Mouse (Mus musculus) ES-E14 (cell line): Measurements from ENCODE around the gene Ppard. TPM values are rescaled to one million over a fixed set of nuclear protein-coding genes. Genes with fewer than 3 reads are reported as not detected.
A peak's percentile ranks its signal among the peaks of the same experiment; 100 is the strongest.

Experiments
- DNase-seq: peaks from one replicate; pipeline ENCODE4 v3.0.0-alpha.2; 2013; ENCODE audit warnings: low read depth, low spot score
- H3K27ac ChIP-seq: 2 replicates; pipeline ENCODE4 v1.5.1; 2012; ENCODE audit warnings: low read depth, mild to moderate bottlenecking, low read length, moderate library complexity, mixed read lengths; ENCODE audit not compliant: poor library complexity, insufficient read depth, severe bottlenecking
- H3K36me3 ChIP-seq: 2 replicates; pipeline ENCODE4 v1.6.1; 2012; ENCODE audit warnings: mild to moderate bottlenecking, low read length, moderate library complexity, mixed read lengths; ENCODE audit not compliant: control insufficient read depth, poor library complexity, insufficient read depth, severe bottlenecking
- H3K4me1 ChIP-seq, 2 experiments: fragments of 150-350 bp in 1 of 2; sonication (generic) in 1 of 2; 2 replicates each; pipeline ENCODE4 v1.6.1; 2012; ENCODE audit warnings: low read length in 2 of 2, mild to moderate bottlenecking in 1 of 2, mixed read lengths in 1 of 2; ENCODE audit not compliant: control insufficient read depth in 2 of 2, insufficient read depth in 2 of 2, poor library complexity in 1 of 2
- H3K4me3 ChIP-seq, 2 experiments: fragments of 150-350 bp in 1 of 2; sonication (generic) in 1 of 2; 2 replicates each; pipeline ENCODE4 v1.5.1; 2012; ENCODE audit warnings: low read length in 2 of 2, low read depth in 1 of 2, mild to moderate bottlenecking in 1 of 2, mixed read lengths in 1 of 2; ENCODE audit not compliant: insufficient read depth in 1 of 2, poor library complexity in 1 of 2, severe bottlenecking in 1 of 2
- H3K9ac ChIP-seq: 2 replicates; pipeline ENCODE4 v1.6.1; 2012; ENCODE audit warnings: low read depth, mild to moderate bottlenecking, low read length, mixed read lengths; ENCODE audit not compliant: poor library complexity, insufficient read depth, severe bottlenecking
- H3K9me3 ChIP-seq: fragments of 150-350 bp; sonication (generic); 2 replicates; pipeline ENCODE4 v1.6.1; 2012; ENCODE audit warnings: low read depth, mild to moderate bottlenecking, low read length; ENCODE audit not compliant: control insufficient read depth, insufficient read depth
- CHD2 ChIP-seq: IDR thresholded peaks from 2 replicates; pipeline ENCODE4 v1.6.1; 2014; ENCODE audit warnings: mild to moderate bottlenecking, low read depth, low read length, inconsistent platforms
- HCFC1 ChIP-seq: IDR thresholded peaks from 2 replicates; pipeline ENCODE4 v1.6.1; 2012; ENCODE audit warnings: low read length, inconsistent platforms, borderline replicate concordance; ENCODE audit not compliant: insufficient read depth
- MAFK ChIP-seq: IDR thresholded peaks from 2 replicates; pipeline ENCODE4 v1.6.1; 2014; ENCODE audit warnings: mild to moderate bottlenecking, low read depth, low read length, inconsistent platforms; ENCODE audit not compliant: insufficient read depth
- ZC3H11A ChIP-seq: IDR thresholded peaks from 2 replicates; pipeline ENCODE4 v1.6.1; 2012; ENCODE audit warnings: low read depth, mild to moderate bottlenecking, inconsistent platforms, low read length, borderline replicate concordance
- ZNF384 ChIP-seq: IDR thresholded peaks from 2 replicates; pipeline ENCODE4 v1.6.1; 2012; ENCODE audit warnings: low read depth, low read length, inconsistent platforms
- in situ Hi-C, 2 experiments: fragments of 600-800 bp; cut with MboI; formaldehyde crosslinking; loops; one replicate each; pipeline ENCODE4 v1.15.1; 2025; ENCODE audit warnings: low sequenced_read_pairs in 2 of 2, inconsistent platforms in 1 of 2; ENCODE audit not compliant: unreplicated experiment in 2 of 2
- total RNA-seq: library from RNA; depleted of rRNA; stranded (reverse); fragments of 300-350 nt; gene quantifications from 2 replicates; pipeline ENCODE4 v1.2.3, GENCODE M21; 2012

The Ppard gene
- total RNA-seq, 1 experiment, result 6.7 TPM

DNA sequence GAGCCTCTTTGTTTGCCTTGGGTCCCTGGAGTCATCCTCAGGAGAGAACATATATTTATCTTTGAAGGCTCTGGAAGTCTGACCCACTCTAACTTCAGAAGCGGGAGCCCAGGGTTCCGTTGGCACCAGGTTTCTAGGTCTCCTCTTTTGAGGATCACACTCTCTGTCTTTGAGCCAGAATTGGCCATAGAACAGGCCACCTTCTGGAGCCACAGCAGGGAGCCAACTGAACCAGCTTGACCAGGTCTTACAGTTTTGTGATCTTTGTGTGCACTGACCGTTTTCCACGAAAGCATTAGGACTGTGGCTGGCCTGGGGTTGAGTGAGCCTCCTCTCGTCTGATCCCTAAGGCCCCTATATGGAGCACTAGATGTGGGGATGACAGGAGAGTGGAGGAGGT lies 2.1 kb downstream of the Ppard start:
- H3K27ac ChIP-seq, result no peak overlapping the region
- peaks cover 8 to 41% of the 10 kb centered on the region in 2 experiments for H3K4me1 ChIP-seq
- no peak for DNase-seq
- in situ Hi-C loops, result no loop called here
- H3K9me3 ChIP-seq, result no peaks in the 10 kb centered on the region
- TF ChIP-seq HCFC1 (no peak), ZC3H11A (no peak), MAFK (no peak), CHD2 (no peak)
- no peak overlapping the region; the same call in 1 of the 2 replicates for H3K9ac ChIP-seq
- no peak overlapping the region for H3K4me3 ChIP-seq
- H3K36me3 ChIP-seq, result peaks cover 8% of the 10 kb centered on the region; the same call in 1 of the 2 replicates

GRCm38 (mm10) chr17:28235982-28236635 lies 3.6 kb downstream of the Ppard start:
- Histone ChIP-seq H3K4me1 (peaks cover 8 to 29% of the 10 kb centered on the region in 2 experiments; a peak in 3 of 4 replicates), H3K9me3 (no peaks in the 10 kb centered on the region), H3K27ac (no peak overlapping the region), H3K36me3 (peaks cover 13% of the 10 kb centered on the region; the same call in 1 of the 2 replicates), H3K4me3 (no peak overlapping the region), H3K9ac (no peak overlapping the region)
- in situ Hi-C loops, result no loop called here
- TF ChIP-seq CHD2 (no peak), HCFC1 (no peak), MAFK (no peak), ZNF384 (no peak), ZC3H11A (no peak)
- no peak for DNase-seq

DNA sequence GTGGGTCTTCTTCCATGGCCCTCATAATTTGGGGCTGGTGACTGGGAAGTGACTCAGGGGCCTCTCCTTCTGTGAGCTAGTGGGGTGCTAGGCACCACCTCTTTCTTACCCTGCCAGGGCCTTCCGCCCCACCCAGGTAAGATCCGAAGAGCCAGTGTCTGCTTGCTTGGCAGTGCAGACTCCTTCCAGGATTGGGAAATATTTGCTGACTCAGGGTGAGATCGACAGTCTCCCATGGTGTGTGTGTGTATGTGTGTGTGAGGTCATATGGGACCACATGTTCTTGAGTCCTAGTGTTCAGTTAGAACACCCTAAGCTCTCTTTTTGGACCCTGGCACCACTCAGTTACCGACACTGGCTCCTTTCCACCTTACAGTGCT lies 4.1 kb downstream of the Ppard start:
- Histone ChIP-seq H3K36me3 (peaks cover 17% of the 10 kb centered on the region; the same call in 1 of the 2 replicates), H3K4me1 (peaks cover 3 to 25% of the 10 kb centered on the region in 2 experiments; a peak in 3 of 4 replicates), H3K4me3 (no peak overlapping the region), H3K9me3 (no peaks in the 10 kb centered on the region), H3K9ac (no peak overlapping the region), H3K27ac (no peak overlapping the region)
- DNase-seq, result no peak
- in situ Hi-C loops, result no loop called here
- TF ChIP-seq CHD2 (no peak), MAFK (peak; percentile 76)

- Histone ChIP-seq H3K9me3 (no peaks in the 10 kb centered on the region), H3K4me3 (no peak overlapping the region), H3K4me1 (peaks cover 0 to 21% of the 10 kb centered on the region in 2 experiments; a peak in 1 of 4 replicates), H3K27ac (no peak overlapping the region), H3K36me3 (peaks cover 20% of the 10 kb centered on the region), H3K9ac (no peak overlapping the region)
- in situ Hi-C loops, result no loop called here
- DNase-seq, result no peak
- TF ChIP-seq ZC3H11A (no peak), ZNF384 (no peak), MAFK (no peak), HCFC1 (no peak), CHD2 (no peak)
These were observed 4.9 kb downstream of the Ppard start for GRCm38 (mm10) chr17:28237362-28237761.

DNA sequence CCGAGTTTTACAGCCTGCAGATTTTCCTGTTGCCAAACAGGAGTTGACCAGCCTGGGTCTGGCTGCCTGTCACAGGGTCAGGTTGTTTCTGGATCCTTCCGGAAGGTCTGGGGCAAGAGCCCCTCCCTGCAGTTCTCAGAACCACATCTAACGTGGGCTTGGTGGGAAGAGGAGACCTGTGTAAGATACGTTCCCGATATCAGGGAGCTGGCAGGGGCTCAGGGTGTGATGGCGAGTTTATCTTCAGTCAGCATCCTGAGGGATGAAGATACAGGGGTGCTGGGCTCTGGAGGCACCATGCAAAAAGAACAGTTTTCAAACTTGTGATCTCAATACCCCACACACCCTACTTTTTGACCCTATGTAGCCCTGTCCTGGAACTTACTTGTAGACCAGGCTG lies 5.4 kb downstream of the Ppard start:
- no peak overlapping the region for H3K4me3 ChIP-seq
- no peaks in the 10 kb centered on the region for H3K9me3 ChIP-seq
- no peak for TF ChIP-seq MAFK
- TF ChIP-seq ZNF384, result no peak
- no peak for TF ChIP-seq ZC3H11A
- no peak for TF ChIP-seq HCFC1
- no peak for TF ChIP-seq CHD2
- no peak for DNase-seq
- H3K36me3 ChIP-seq, result peaks cover 20% of the 10 kb centered on the region
- H3K4me1 ChIP-seq, result peaks cover 0 to 21% of the 10 kb centered on the region in 2 experiments; a peak in 1 of 4 replicates
- no peak overlapping the region for H3K9ac ChIP-seq
- in situ Hi-C loops, result no loop called here
- H3K27ac ChIP-seq, result no peak overlapping the region
